Comparison of ENCODE assay signal across 8 mouse cellular contexts in the genomic region with DNA sequence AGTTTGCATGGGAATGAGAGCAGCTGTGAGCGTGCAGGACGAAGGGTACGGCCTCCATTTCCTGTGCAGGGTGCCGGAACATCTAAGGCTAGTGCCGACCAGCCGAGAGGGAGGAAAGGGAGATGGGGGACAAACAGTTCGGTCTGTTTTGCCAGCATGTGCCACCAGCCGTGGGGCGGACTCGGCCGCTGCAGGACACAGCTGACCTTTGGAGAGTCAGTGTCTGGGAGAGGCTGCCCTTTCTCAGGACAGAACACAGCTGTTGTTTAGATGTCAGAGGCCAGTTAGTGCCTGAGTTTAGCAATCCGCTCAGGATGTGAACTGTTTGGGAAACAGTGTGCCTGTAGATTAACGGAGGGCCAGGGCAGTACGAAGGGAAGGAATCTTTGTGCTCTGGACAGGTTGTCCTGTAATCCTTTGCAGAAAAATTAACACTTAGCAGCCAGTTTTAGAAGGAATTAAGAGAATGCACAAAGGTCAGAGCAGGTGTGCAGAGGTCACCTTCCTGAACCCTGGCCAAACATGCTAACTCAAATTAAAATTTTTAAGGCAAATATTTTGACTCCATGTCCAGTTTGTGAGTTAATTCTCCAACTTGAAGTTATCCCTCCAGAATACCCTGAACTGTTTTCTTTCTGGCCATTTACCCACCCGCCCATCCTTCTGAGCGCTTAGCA. TPM values are rescaled to one million over a fixed set of nuclear protein-coding genes. Genes with fewer than 3 reads are reported as not detected.
DNase-seq lines count a peak whose midpoint lies in the region; ATAC-seq and TF ChIP-seq lines count a peak whose summit lies in the region.

No protein-coding gene starts in this region.

- TF ChIP-seq CTCF in thymus, adult 2 months (IDR thresholded peaks at IDR 0.05; ENCODE audit: borderline replicate concordance, control insufficient read depth, extremely low read depth, insufficient read depth, low read length, poor library complexity), result no peak

- H3K4me2 ChIP-seq in heart, embryonic 14.5 days (ENCODE audit: low read length), result peak overlapping the region; percentile 45
- H3K4me2 ChIP-seq in limb, embryonic 11.5 days (ENCODE audit: low read depth, severe bottlenecking), result peak overlapping the region; percentile 24
- no peak overlapping the region for H3K4me2 ChIP-seq in neural tube, embryonic 15.5 days

- H3K27me3 ChIP-seq in thymus, adult 2 months (ENCODE audit: control insufficient read depth, insufficient read depth, low read length), result no peaks in the 10 kb centered on the region
- no peaks in the 10 kb centered on the region for H3K27me3 ChIP-seq in heart, embryonic 14.5 days (ENCODE audit: control insufficient read depth, insufficient read depth, low read length)
- H3K27me3 ChIP-seq in limb, embryonic 11.5 days (ENCODE audit: control insufficient read depth, insufficient read depth, low read length), result no peaks in the 10 kb centered on the region
- no peaks in the 10 kb centered on the region for H3K27me3 ChIP-seq in neural tube, embryonic 15.5 days (replicated peaks)

- H3K9me3 ChIP-seq in heart, embryonic 14.5 days (ENCODE audit: control insufficient read depth, low read length), result no peaks in the 10 kb centered on the region
- H3K9me3 ChIP-seq in limb, embryonic 11.5 days (ENCODE audit: control insufficient read depth, low read length), result no peaks in the 10 kb centered on the region
- H3K9me3 ChIP-seq in neural tube, embryonic 15.5 days (replicated peaks), result no peaks in the 10 kb centered on the region

- H3K4me3 ChIP-seq in thymus, adult 2 months (ENCODE audit: control insufficient read depth, insufficient read depth, low read length), result no peak overlapping the region
- no peak overlapping the region for H3K4me3 ChIP-seq in heart, embryonic 14.5 days (ENCODE audit: control insufficient read depth in 1 of 2, insufficient read depth in 1 of 2, low read depth in 1 of 2, low read length in 2 of 2)
- no peak overlapping the region for H3K4me3 ChIP-seq in limb, embryonic 11.5 days (ENCODE audit: low read depth, low read length)
- no peak overlapping the region for H3K4me3 ChIP-seq in neural tube, embryonic 15.5 days (replicated peaks)

- TF ChIP-seq POLR2A in thymus, adult 2 months (IDR thresholded peaks at IDR 0.05; ENCODE audit: control insufficient read depth, extremely low read depth, insufficient read depth, low read length, poor library complexity), result no peak

- DNase-seq in thymus, postnatal 25 days, result peak; percentile 4
- no peak for DNase-seq in thymus, adult 2 months
- DNase-seq in limb, embryonic 11.5 days (ENCODE audit: low spot score), result peak; percentile 56
- DNase-seq in layer of hippocampus, adult 18-20 months (ENCODE audit: low spot score in 2 of 2), result no peak
- DNase-seq in spleen, postnatal 4 days (ENCODE audit: low spot score in 2 of 2), result no peak
- no peak for DNase-seq in spleen, adult 12 weeks (ENCODE audit: low spot score)

- WGBS in thymus, adult 2 months, result 83% methylated on average over 16 of the region's 16 CpGs
- 30% methylated on average over 16 of the region's 16 CpGs for WGBS in heart, embryonic 14.5 days
- 18% methylated on average over 16 of the region's 16 CpGs for WGBS in limb, embryonic 11.5 days
- WGBS in neural tube, embryonic 15.5 days, result 71% methylated on average over 16 of the region's 16 CpGs

- no peaks in the 10 kb centered on the region for H3K36me3 ChIP-seq in thymus, adult 2 months (ENCODE audit: control insufficient read depth, insufficient read depth, low read length)
- 0 out of 2 replicates have a peak, but pooled peaks cover 3% of the 10 kb centered on the region for H3K36me3 ChIP-seq in heart, embryonic 14.5 days (ENCODE audit: control insufficient read depth, insufficient read depth, low read length)
- H3K36me3 ChIP-seq in limb, embryonic 11.5 days (ENCODE audit: control insufficient read depth, insufficient read depth, low read length), result no peaks in the 10 kb centered on the region; the same call in 1 of the 2 replicates
- no peaks in the 10 kb centered on the region for H3K36me3 ChIP-seq in neural tube, embryonic 15.5 days

- peaks cover 8% of the 10 kb centered on the region; the same call in 1 of the 2 replicates for H3K4me1 ChIP-seq in thymus, adult 2 months (replicated peaks; ENCODE audit: control insufficient read depth, insufficient read depth, low read length)
- H3K4me1 ChIP-seq in heart, embryonic 14.5 days (ENCODE audit: control insufficient read depth in 2 of 2, insufficient read depth in 2 of 2, low read length in 2 of 2), result peaks cover 16 to 33% of the 10 kb centered on the region in 2 experiments
- H3K4me1 ChIP-seq in limb, embryonic 11.5 days (ENCODE audit: control insufficient read depth, insufficient read depth, low read length), result peaks cover 21% of the 10 kb centered on the region
- H3K4me1 ChIP-seq in neural tube, embryonic 15.5 days, result peaks cover 8% of the 10 kb centered on the region; the same call in 1 of the 2 replicates

- peak overlapping the region; percentile 51; the same call in 1 of the 2 replicates for H3K9ac ChIP-seq in heart, embryonic 14.5 days (ENCODE audit: low read length)
- peak overlapping the region; percentile 32; the same call in 1 of the 2 replicates for H3K9ac ChIP-seq in limb, embryonic 11.5 days (ENCODE audit: low read length)
- H3K9ac ChIP-seq in neural tube, embryonic 15.5 days (replicated peaks), result no peak overlapping the region

- no peak for ATAC-seq in heart, embryonic 14.5 days (ENCODE audit: insufficient number of reproducible peaks, insufficient read depth, low FRiP score, low read depth)
- ATAC-seq in limb, embryonic 11.5 days (ENCODE audit: insufficient number of reproducible peaks, low FRiP score, low TSS enrichment, low read depth), result no peak
- ATAC-seq in neural tube, embryonic 15.5 days (ENCODE audit: low FRiP score), result no peak

- no peak overlapping the region for H3K27ac ChIP-seq in thymus, adult 2 months (ENCODE audit: control insufficient read depth, insufficient read depth, low read length)
- peak overlapping the region; percentile 72 to 76 for H3K27ac ChIP-seq in heart, embryonic 14.5 days (replicated peaks in 1 of 2; ENCODE audit: control insufficient read depth in 1 of 2, insufficient read depth in 1 of 2, low read depth in 2 of 2, low read length in 2 of 2)
- H3K27ac ChIP-seq in limb, embryonic 11.5 days (replicated peaks; ENCODE audit: low read depth, low read length), result peak overlapping the region; percentile 63
- 0 out of 2 replicates have a peak overlapping the region, but pooled peaks have one; percentile 25 for H3K27ac ChIP-seq in neural tube, embryonic 15.5 days (replicated peaks)

RNA-seq across cellular contexts. Expression of gene Ctdspl, which starts 34.3 kb away (rescaled TPM):
- 9.3 and 10.6 TPM in 2 replicates for polyA plus RNA-seq in thymus, adult 2 months (2012; rRNA removed)
- 10.2 and 10.4 TPM in 2 replicates for polyA plus RNA-seq in heart, embryonic 14.5 days (2014; fragmentation: Nextera tagmentation; extraction: Ambion mirVana)
- 13.6 and 13.9 TPM in 2 replicates for polyA plus RNA-seq in limb, embryonic 11.5 days (2014; fragmentation: Nextera tagmentation; extraction: Ambion mirVana)
- 7.9 and 8.6 TPM in 2 replicates for polyA plus RNA-seq in neural tube, embryonic 15.5 days (2015; fragmentation: Nextera tagmentation; extraction: Ambion mirVana)
- 10 to 100 TPM; 25.1 to 27.1 TPM for total RNA-seq in layer of hippocampus, adult 18-20 months (2021)

Comparison
In these comparisons a context has a peak if more than half of its experiments do, and no peak if none do; other contexts are left out.
1. DNase-seq: peak in thymus, postnatal 25 days (single experiment) and limb, embryonic 11.5 days (single experiment); none in thymus, adult 2 months (single experiment), layer of hippocampus, adult 18-20 months (0 of 2), spleen, postnatal 4 days (0 of 2) and spleen, adult 12 weeks (single experiment).